Mouse (Mus musculus) liver, embryonic 15.5 days (tissue): ENCODE measurements around the gene Daam2. TPM values are rescaled to one million over a fixed set of nuclear protein-coding genes. Genes with fewer than 3 reads are reported as not detected.

Experiments
- ATAC-seq: fragments of 200-750 bp; cut with Nextera tagmentation; 2 replicates; pipeline ENCODE4 v1.8.0; 2017; ENCODE audit warnings: moderate number of reproducible peaks, mild to moderate bottlenecking, moderate library complexity; ENCODE audit not compliant: insufficient read depth
- H3K27ac ChIP-seq: fragments of 300-500 bp; sonication (generic); replicated peaks from 2 replicates; pipeline ENCODE4 v1.5.1; 2015; ENCODE audit warnings: mild to moderate bottlenecking, inconsistent platforms
- H3K27me3 ChIP-seq: fragments of 300-500 bp; sonication (generic); 2 replicates; pipeline ENCODE4 v1.6.1; 2015; ENCODE audit warnings: mild to moderate bottlenecking, inconsistent platforms
- H3K36me3 ChIP-seq: fragments of 300-500 bp; sonication (generic); replicated peaks from 2 replicates; pipeline ENCODE4 v1.6.1; 2015; ENCODE audit warnings: moderate library complexity, mild to moderate bottlenecking, inconsistent platforms
- H3K4me1 ChIP-seq: fragments of 300-500 bp; sonication (generic); replicated peaks from 2 replicates; pipeline ENCODE4 v1.6.1; 2015; ENCODE audit warnings: inconsistent platforms
- H3K4me2 ChIP-seq: fragments of 300-500 bp; sonication (generic); 2 replicates; pipeline ENCODE4 v1.6.1; 2015; ENCODE audit warnings: moderate library complexity, mild to moderate bottlenecking, inconsistent platforms
- H3K4me3 ChIP-seq: fragments of 300-500 bp; sonication (generic); replicated peaks from 2 replicates; pipeline ENCODE4 v1.5.1; 2015; ENCODE audit warnings: mild to moderate bottlenecking, inconsistent platforms
- H3K9ac ChIP-seq: fragments of 300-500 bp; sonication (generic); 2 replicates; pipeline ENCODE4 v1.6.1; 2015; ENCODE audit warnings: moderate library complexity, mild to moderate bottlenecking, inconsistent platforms
- H3K9me3 ChIP-seq: fragments of 300-500 bp; sonication (generic); replicated peaks from 2 replicates; pipeline ENCODE4 v1.6.1; 2016; ENCODE audit warnings: inconsistent platforms
- WGBS: fragments of 180-500 bp; shearing (Covaris S2); methylation state at CpG from one replicate; pipeline ENCODE4 v1.1.7; 2015; ENCODE audit warnings: mixed read lengths; ENCODE audit not compliant: insufficient replicate concordance; 5-methylcytosine and 5-hydroxymethylcytosine counted together
- polyA plus RNA-seq: library from polyadenylated mRNA; unstranded; fragments of >200 nt; fragmentation: Nextera tagmentation; extraction: Ambion mirVana; gene quantifications from 2 replicates; pipeline ENCODE4 v1.2.1, GENCODE M21; 2015

The Daam2 gene
- 0.26 and 0.33 TPM in 2 replicates for polyA plus RNA-seq

GRCm38 (mm10) chr17:49563830-49564470, at the start of gene Daam2:
Daam2 (minus strand) TSS chr17:49564343.
- Histone ChIP-seq H3K4me2 (peak within 1 kb of the TSS; percentile 44), H3K4me1 (no peaks in the 10 kb centered on the region), H3K36me3 (no peaks in the 10 kb centered on the region), H3K9me3 (no peaks in the 10 kb centered on the region), H3K4me3 (peak within 1 kb of the TSS; percentile 9), H3K27ac (no peak within 1 kb of the TSS), H3K27me3 (peaks cover 43% of the 10 kb centered on the region), H3K9ac (no peak within 1 kb of the TSS)
- WGBS, result 5% methylated on average over 38 of the region's 38 CpGs
- no peak for ATAC-seq

- Histone ChIP-seq H3K9ac (no peak overlapping the region), H3K27ac (no peak overlapping the region), H3K4me3 (no peak overlapping the region), H3K27me3 (0 out of 2 replicates have a peak, but pooled peaks cover 10% of the 10 kb centered on the region), H3K36me3 (no peaks in the 10 kb centered on the region), H3K4me2 (no peak overlapping the region), H3K4me1 (0 out of 2 replicates have a peak, but pooled peaks cover 3% of the 10 kb centered on the region), H3K9me3 (no peaks in the 10 kb centered on the region)
- no peak for ATAC-seq
- 35% methylated on average over 8 of the region's 8 CpGs for WGBS
Observed at GRCm38 (mm10) chr17:49610296-49610695, 46.2 kb upstream of the Daam2 start.

GRCm38 (mm10) chr17:49607351-49608027, 43.3 kb upstream of the Daam2 start:
- Histone ChIP-seq H3K4me2 (no peak overlapping the region), H3K27ac (no peak overlapping the region), H3K4me3 (no peak overlapping the region), H3K9me3 (no peaks in the 10 kb centered on the region), H3K27me3 (no peaks in the 10 kb centered on the region), H3K9ac (no peak overlapping the region), H3K36me3 (no peaks in the 10 kb centered on the region), H3K4me1 (no peaks in the 10 kb centered on the region)
- ATAC-seq, result no peak
- 42% methylated on average over 7 of the region's 7 CpGs for WGBS

GRCm38 (mm10) chr17:49605397-49605796, 41.3 kb upstream of the Daam2 start:
- H3K4me3 ChIP-seq, result no peak overlapping the region
- no peak overlapping the region for H3K27ac ChIP-seq
- ATAC-seq, result no peak
- no peak overlapping the region for H3K4me2 ChIP-seq
- H3K36me3 ChIP-seq, result no peaks in the 10 kb centered on the region
- 49% methylated on average over 4 of the region's 4 CpGs for WGBS
- no peaks in the 10 kb centered on the region for H3K9me3 ChIP-seq
- H3K27me3 ChIP-seq, result no peaks in the 10 kb centered on the region
- H3K4me1 ChIP-seq, result no peaks in the 10 kb centered on the region
- no peak overlapping the region for H3K9ac ChIP-seq

- WGBS, result 49% methylated on average over 8 of the region's 8 CpGs
- Histone ChIP-seq H3K4me3 (no peak overlapping the region), H3K9ac (no peak overlapping the region), H3K36me3 (no peaks in the 10 kb centered on the region), H3K27ac (no peak overlapping the region), H3K4me2 (no peak overlapping the region), H3K9me3 (no peaks in the 10 kb centered on the region), H3K4me1 (no peaks in the 10 kb centered on the region), H3K27me3 (no peaks in the 10 kb centered on the region)
- ATAC-seq, result no peak
Observed at GRCm38 (mm10) chr17:49590051-49590450, 25.9 kb upstream of the Daam2 start.

- ATAC-seq, result no peak
- WGBS, result 43% methylated on average over 11 of the region's 11 CpGs
- no peaks in the 10 kb centered on the region for H3K9me3 ChIP-seq
- no peak overlapping the region for H3K4me2 ChIP-seq
- H3K36me3 ChIP-seq, result no peaks in the 10 kb centered on the region
- H3K4me3 ChIP-seq, result no peak overlapping the region
- no peaks in the 10 kb centered on the region for H3K27me3 ChIP-seq
- H3K27ac ChIP-seq, result no peak overlapping the region
- no peak overlapping the region for H3K9ac ChIP-seq
- no peaks in the 10 kb centered on the region for H3K4me1 ChIP-seq
Observed at GRCm38 (mm10) chr17:49582471-49582870, 18.3 kb upstream of the Daam2 start.

- Histone ChIP-seq H3K27me3 (no peaks in the 10 kb centered on the region), H3K9me3 (no peaks in the 10 kb centered on the region), H3K4me1 (no peaks in the 10 kb centered on the region), H3K27ac (no peak overlapping the region), H3K36me3 (no peaks in the 10 kb centered on the region), H3K4me3 (no peak overlapping the region), H3K4me2 (no peak overlapping the region), H3K9ac (no peak overlapping the region)
- 77% methylated on average over 3 of the region's 3 CpGs for WGBS
- ATAC-seq, result no peak
Observed at GRCm38 (mm10) chr17:49577321-49577720, 13.2 kb upstream of the Daam2 start.

GRCm38 (mm10) chr17:49568717-49569116, 4.6 kb upstream of the Daam2 start:
- WGBS, result 51% methylated on average over 8 of the region's 8 CpGs
- H3K27ac ChIP-seq, result no peak overlapping the region

GRCm38 (mm10) chr17:49564489-49564888, 346 bp upstream of the Daam2 start:
- Histone ChIP-seq H3K4me2 (peak overlapping the region; percentile 44), H3K4me3 (no peak overlapping the region), H3K9ac (no peak overlapping the region), H3K9me3 (no peaks in the 10 kb centered on the region), H3K27ac (no peak overlapping the region), H3K4me1 (no peaks in the 10 kb centered on the region), H3K27me3 (peaks cover 43% of the 10 kb centered on the region), H3K36me3 (no peaks in the 10 kb centered on the region)
- ATAC-seq, result no peak
- 15% methylated on average over 3 of the region's 3 CpGs for WGBS

More at GRCm38 (mm10) chr17:49568717-49569116, 4.6 kb upstream of the Daam2 start:
- H3K36me3 ChIP-seq, result no peaks in the 10 kb centered on the region
- H3K4me2 ChIP-seq, result no peak overlapping the region
- no peak for ATAC-seq
- no peaks in the 10 kb centered on the region for H3K4me1 ChIP-seq
- H3K27me3 ChIP-seq, result peaks cover 22% of the 10 kb centered on the region
- H3K4me3 ChIP-seq, result no peak overlapping the region
- no peak overlapping the region for H3K9ac ChIP-seq
- no peaks in the 10 kb centered on the region for H3K9me3 ChIP-seq

- no peaks in the 10 kb centered on the region for H3K4me1 ChIP-seq
- peak overlapping the region; percentile 44; the same call in 1 of the 2 replicates for H3K4me2 ChIP-seq
- H3K9ac ChIP-seq, result no peak overlapping the region
- WGBS, result 32% methylated on average over 4 of the region's 4 CpGs
- peak overlapping the region; percentile 9 for H3K4me3 ChIP-seq
- H3K27ac ChIP-seq, result no peak overlapping the region
- ATAC-seq, result no peak
- H3K9me3 ChIP-seq, result no peaks in the 10 kb centered on the region
- no peaks in the 10 kb centered on the region for H3K36me3 ChIP-seq
- H3K27me3 ChIP-seq, result peaks cover 43% of the 10 kb centered on the region
Observed at GRCm38 (mm10) chr17:49563416-49563780, 745 bp downstream of the Daam2 start.

- Histone ChIP-seq H3K9ac (no peak overlapping the region), H3K27me3 (peaks cover 43% of the 10 kb centered on the region), H3K4me1 (no peaks in the 10 kb centered on the region), H3K4me2 (no peak overlapping the region), H3K36me3 (no peaks in the 10 kb centered on the region), H3K4me3 (no peak overlapping the region), H3K27ac (no peak overlapping the region), H3K9me3 (no peaks in the 10 kb centered on the region)
- no peak for ATAC-seq
- whole genome bisulfite sequencing, result 23% methylated on average over 5 of the region's 5 CpGs
Observed at GRCm38 (mm10) chr17:49562701-49563415, 1.3 kb downstream of the Daam2 start.
